Mouse (Mus musculus) olfactory bulb, adult 2 months (tissue): ENCODE data around the gene Sik2.

Experiments used
- CTCF ChIP-seq: fragments of 200-500 bp; IDR thresholded peaks from 2 replicates; pipeline ENCODE4 v1.5.1; 2012; ENCODE audit warnings: low read depth, mild to moderate bottlenecking, low read length, moderate library complexity; ENCODE audit not compliant: insufficient read depth
- POLR2A ChIP-seq: fragments of 200-500 bp; IDR thresholded peaks from 2 replicates; pipeline ENCODE4 v1.6.1; 2012; ENCODE audit warnings: mild to moderate bottlenecking, low read depth, low read length, moderate library complexity; ENCODE audit not compliant: insufficient read depth

GRCm38 (mm10) chr9:50969266-50969665, 39.6 kb downstream of the Sik2 start:
- TF ChIP-seq POLR2A, result no peak
- no peak for TF ChIP-seq CTCF
